Mouse (Mus musculus): ENCODE data around the gene Rnf182. TPM values are rescaled to one million over a fixed set of nuclear protein-coding genes. Genes with fewer than 3 reads are reported as not detected.

Gene Rnf182
- total and polyA plus RNA-seq, 2 experiments from 2014 or later: 0.56 to 0.88 TPM

DNA sequence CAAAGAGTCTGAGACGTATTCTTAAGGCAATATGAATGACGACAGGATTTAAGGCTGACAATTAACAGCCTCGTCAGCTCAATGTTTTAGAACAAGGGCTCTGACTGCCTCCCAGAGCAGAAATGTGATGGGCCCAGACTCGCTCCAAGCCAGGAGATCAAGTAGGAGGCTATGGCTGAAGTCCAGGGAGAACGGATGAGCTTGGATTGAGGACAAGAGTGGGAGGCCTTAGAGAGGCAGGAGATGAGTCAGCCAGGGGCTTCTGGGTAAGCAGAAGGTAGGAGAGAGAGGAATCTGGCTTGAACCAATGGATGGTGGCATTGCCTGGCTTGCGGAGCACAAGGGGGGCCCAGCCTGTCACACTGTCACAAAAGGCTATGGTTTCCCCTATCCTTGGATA, 99.2 kb downstream of the Rnf182 start:
- DNase-seq (ENCODE audit: low spot score): no peak
- Histone ChIP-seq H3K36me3 (replicated peaks; ENCODE audit: control insufficient read depth, insufficient read depth, low read length) (no peaks in the 10 kb centered on the region), H3K9ac (replicated peaks; ENCODE audit: low read depth, low read length) (no peak overlapping the region), H3K27ac (ENCODE audit: low read depth) (no peak overlapping the region), H3K4me1 (ENCODE audit: control insufficient read depth, insufficient read depth) (peaks cover 1% of the 10 kb centered on the region; the same call in 1 of the 2 replicates), H3K9me3 (replicated peaks; ENCODE audit: control insufficient read depth, low read length) (no peaks in the 10 kb centered on the region), H3K27me3 (ENCODE audit: control insufficient read depth, insufficient read depth, low read length) (no peaks in the 10 kb centered on the region), H3K4me3 (ENCODE audit: low read depth, low read length) (no peak overlapping the region), H3K4me2 (ENCODE audit: low read depth, low read length) (no peak overlapping the region)
- ATAC-seq (ENCODE audit: insufficient read depth, low read depth): no peak
- WGBS: 71% methylated on average over 6 of the region's 6 CpGs
- TF ChIP-seq EP300 (IDR thresholded peaks at IDR 0.05; ENCODE audit: low read depth): no peak
- no peak for TF ChIP-seq CTCF (IDR thresholded peaks at IDR 0.05; ENCODE audit: low read depth)

GRCm38 (mm10) chr13:43715466-43715865, 100.0 kb downstream of the Rnf182 start:
- ATAC-seq (ENCODE audit: insufficient read depth, low read depth) (no peak), DNase-seq (ENCODE audit: low spot score) (no peak)
- Histone ChIP-seq H3K27me3 (ENCODE audit: control insufficient read depth, insufficient read depth, low read length) (no peaks in the 10 kb centered on the region), H3K4me3 (ENCODE audit: low read depth, low read length) (no peak overlapping the region), H3K4me1 (ENCODE audit: control insufficient read depth, insufficient read depth) (peaks cover 4% of the 10 kb centered on the region; the same call in 1 of the 2 replicates), H3K9me3 (replicated peaks; ENCODE audit: control insufficient read depth, low read length) (no peaks in the 10 kb centered on the region), H3K4me2 (ENCODE audit: low read depth, low read length) (no peak overlapping the region), H3K36me3 (replicated peaks; ENCODE audit: control insufficient read depth, insufficient read depth, low read length) (no peaks in the 10 kb centered on the region), H3K9ac (replicated peaks; ENCODE audit: low read depth, low read length) (no peak overlapping the region), H3K27ac (ENCODE audit: low read depth) (no peak overlapping the region)
- WGBS: 86% methylated on average over 5 of the region's 5 CpGs
- TF ChIP-seq EP300 (IDR thresholded peaks at IDR 0.05; ENCODE audit: low read depth): no peak
- TF ChIP-seq CTCF (IDR thresholded peaks at IDR 0.05; ENCODE audit: low read depth): no peak

DNA sequence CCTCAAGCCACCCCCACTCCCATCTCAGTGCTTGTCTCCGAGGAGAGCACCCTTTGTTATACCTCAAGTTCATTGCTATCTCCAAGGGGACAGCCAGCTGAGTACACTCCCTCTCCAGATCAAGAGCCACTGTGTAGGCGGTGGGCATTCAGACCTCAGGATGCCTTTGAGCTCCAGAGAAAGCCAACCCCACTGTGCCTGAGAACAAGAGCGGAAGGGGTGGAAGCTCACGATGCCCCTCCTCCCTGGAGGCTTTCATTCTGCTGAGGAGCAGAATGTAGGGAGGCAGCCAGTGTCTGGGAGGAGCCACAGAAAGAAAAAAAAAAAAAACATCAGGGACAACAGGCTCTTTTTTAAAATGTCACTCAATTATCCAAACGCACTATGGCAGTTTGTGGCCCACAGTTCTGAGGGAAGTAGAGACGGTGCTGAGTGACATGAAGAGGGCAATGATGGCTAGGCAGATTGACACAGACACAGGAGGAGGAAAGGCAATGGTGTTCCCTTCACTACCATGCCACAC, 101.1 kb downstream of the Rnf182 start:
- no peaks in the 10 kb centered on the region for H3K36me3 ChIP-seq (replicated peaks; ENCODE audit: control insufficient read depth, insufficient read depth, low read length)
- 61% methylated on average over 6 of the region's 6 CpGs for WGBS
- H3K27me3 ChIP-seq (ENCODE audit: control insufficient read depth, insufficient read depth, low read length): no peaks in the 10 kb centered on the region
- H3K9me3 ChIP-seq (replicated peaks; ENCODE audit: control insufficient read depth, low read length): no peaks in the 10 kb centered on the region
- no peak overlapping the region for H3K27ac ChIP-seq (ENCODE audit: low read depth)
- DNase-seq (ENCODE audit: low spot score) (no peak), ATAC-seq (ENCODE audit: insufficient read depth, low read depth) (no peak)
- H3K4me3 ChIP-seq (ENCODE audit: low read depth, low read length): no peak overlapping the region
- no peak overlapping the region for H3K9ac ChIP-seq (replicated peaks; ENCODE audit: low read depth, low read length)
- TF ChIP-seq CTCF (IDR thresholded peaks at IDR 0.05; ENCODE audit: low read depth) (no peak), EP300 (IDR thresholded peaks at IDR 0.05; ENCODE audit: low read depth) (no peak)
- peaks cover 4% of the 10 kb centered on the region; the same call in 1 of the 2 replicates for H3K4me1 ChIP-seq (ENCODE audit: control insufficient read depth, insufficient read depth)
- no peak overlapping the region for H3K4me2 ChIP-seq (ENCODE audit: low read depth, low read length)

DNA sequence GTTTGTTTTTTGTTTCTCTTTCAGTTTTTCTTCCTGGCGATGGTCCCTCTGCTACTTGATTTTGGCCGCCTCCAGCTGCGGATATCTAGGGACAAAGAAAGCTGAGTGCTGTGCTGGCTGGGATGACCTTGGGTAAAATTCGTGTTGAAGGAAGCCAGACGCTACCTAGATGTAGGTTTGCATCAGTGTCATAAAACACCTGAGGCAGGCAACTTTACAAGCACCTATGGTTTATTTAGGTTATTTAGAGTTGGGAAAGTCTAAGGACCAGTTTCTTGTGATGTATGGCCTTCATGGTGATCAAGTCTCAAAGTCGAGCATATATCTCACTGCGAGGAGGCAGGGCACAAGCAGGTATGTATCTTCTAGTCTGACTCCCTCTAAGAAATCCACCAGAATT, 102.7 kb downstream of the Rnf182 start:
- 91% methylated on average over 7 of the region's 7 CpGs for WGBS
- Histone ChIP-seq H3K4me2 (ENCODE audit: low read depth, low read length) (no peak overlapping the region), H3K4me1 (ENCODE audit: control insufficient read depth, insufficient read depth) (peaks cover 4% of the 10 kb centered on the region; the same call in 1 of the 2 replicates), H3K27me3 (ENCODE audit: control insufficient read depth, insufficient read depth, low read length) (no peaks in the 10 kb centered on the region), H3K9me3 (replicated peaks; ENCODE audit: control insufficient read depth, low read length) (no peaks in the 10 kb centered on the region), H3K9ac (replicated peaks; ENCODE audit: low read depth, low read length) (no peak overlapping the region), H3K36me3 (replicated peaks; ENCODE audit: control insufficient read depth, insufficient read depth, low read length) (no peaks in the 10 kb centered on the region), H3K4me3 (ENCODE audit: low read depth, low read length) (no peak overlapping the region), H3K27ac (ENCODE audit: low read depth) (no peak overlapping the region)
- ATAC-seq (ENCODE audit: insufficient read depth, low read depth) (no peak), DNase-seq (ENCODE audit: low spot score) (no peak)
- TF ChIP-seq EP300 (IDR thresholded peaks at IDR 0.05; ENCODE audit: low read depth) (no peak), CTCF (IDR thresholded peaks at IDR 0.05; ENCODE audit: low read depth) (no peak)

DNA sequence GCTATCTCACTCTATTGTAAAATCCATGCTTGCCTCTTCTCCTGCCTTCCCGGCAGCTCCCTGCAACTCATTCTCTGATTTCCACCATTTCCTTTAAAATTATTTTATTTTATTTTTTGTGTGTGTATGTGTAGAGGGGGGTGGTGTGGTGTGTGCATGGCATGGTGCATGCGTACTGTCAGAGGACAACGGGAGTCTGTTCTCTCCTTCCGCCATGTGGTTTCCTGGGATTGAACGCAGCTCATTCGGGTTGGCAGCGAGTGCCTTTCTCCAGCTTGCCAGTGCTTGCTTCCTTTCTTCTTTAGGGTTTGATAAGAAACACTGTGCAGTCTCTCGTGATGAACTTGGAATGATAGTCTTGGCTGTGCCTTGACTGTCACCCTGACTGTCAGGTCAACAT, 105.0 kb downstream of the Rnf182 start:
- WGBS: 43% methylated on average over 8 of the region's 8 CpGs
- Histone ChIP-seq H3K4me3 (ENCODE audit: low read depth, low read length) (no peak overlapping the region), H3K9me3 (replicated peaks; ENCODE audit: control insufficient read depth, low read length) (no peaks in the 10 kb centered on the region), H3K4me2 (ENCODE audit: low read depth, low read length) (no peak overlapping the region), H3K36me3 (replicated peaks; ENCODE audit: control insufficient read depth, insufficient read depth, low read length) (no peaks in the 10 kb centered on the region), H3K27ac (ENCODE audit: low read depth) (no peak overlapping the region), H3K27me3 (ENCODE audit: control insufficient read depth, insufficient read depth, low read length) (no peaks in the 10 kb centered on the region), H3K9ac (replicated peaks; ENCODE audit: low read depth, low read length) (no peak overlapping the region), H3K4me1 (ENCODE audit: control insufficient read depth, insufficient read depth) (peaks cover 4% of the 10 kb centered on the region; the same call in 1 of the 2 replicates)
- TF ChIP-seq CTCF (IDR thresholded peaks at IDR 0.05; ENCODE audit: low read depth) (no peak), EP300 (IDR thresholded peaks at IDR 0.05; ENCODE audit: low read depth) (no peak)
- no peak for DNase-seq (ENCODE audit: low spot score)
- ATAC-seq (ENCODE audit: insufficient read depth, low read depth): no peak

Other genes starting within 250 kb of the Rnf182 start
- gene Nol7, start 217.3 kb upstream of the Rnf182 start, total RNA-seq (2014; rRNA removed; ENCODE audit: low replicate concordance): 36.4 and 54.7 TPM in 2 replicates
- 139 TPM in 2 replicates for gene Nol7, start 217.3 kb upstream of the Rnf182 start, polyA plus RNA-seq (2015; fragmentation: Nextera tagmentation; extraction: Ambion mirVana)
- gene Ranbp9, start 134.4 kb upstream of the Rnf182 start, total RNA-seq (2014; rRNA removed; ENCODE audit: low replicate concordance): 42.5 and 54.6 TPM in 2 replicates
- 6.7 and 6.9 TPM in 2 replicates for gene Ranbp9, start 134.4 kb upstream of the Rnf182 start, polyA plus RNA-seq (2015; fragmentation: Nextera tagmentation; extraction: Ambion mirVana)
- 37.7 and 40.1 TPM in 2 replicates for gene Mcur1, start 55.5 kb upstream of the Rnf182 start, total RNA-seq (2014; rRNA removed; ENCODE audit: low replicate concordance)
- gene Mcur1, start 55.5 kb upstream of the Rnf182 start, polyA plus RNA-seq (2015; fragmentation: Nextera tagmentation; extraction: Ambion mirVana): 22.0 and 24.9 TPM in 2 replicates
- 2.4 and 4.4 TPM in 2 replicates for gene Cd83, start 169.1 kb downstream of the Rnf182 start, total RNA-seq (2014; rRNA removed; ENCODE audit: low replicate concordance)
- gene Cd83, start 169.1 kb downstream of the Rnf182 start, polyA plus RNA-seq (2015; fragmentation: Nextera tagmentation; extraction: Ambion mirVana): 2.3 and 2.5 TPM in 2 replicates